Mouse (Mus musculus): ENCODE results near the gene Ppm1k. TPM values are rescaled to one million over a fixed set of nuclear protein-coding genes. Genes with fewer than 3 reads are reported as not detected.
"Not testable (repeated sequence)": the region's sequence is repeated elsewhere in the genome, so short reads cannot be mapped to it uniquely, and the experiment has no call there.

The Ppm1k gene
- polyA plus RNA-seq, 1 experiment: 39.6 TPM

- H3K4me1 ChIP-seq (ENCODE audit: control insufficient read depth, insufficient read depth, low read length): peaks cover 3% of the 10 kb centered on the region
- H3K4me3 ChIP-seq (ENCODE audit: insufficient read depth, low read length): no peak overlapping the region
- no peak overlapping the region for H3K27ac ChIP-seq (ENCODE audit: insufficient read depth, low read length)
- TF ChIP-seq CTCF (IDR thresholded peaks at IDR 0.05; ENCODE audit: extremely low read depth, insufficient read depth, low read length) (no peak), POLR2A (IDR thresholded peaks at IDR 0.05; ENCODE audit: extremely low read depth, insufficient read depth, low read length) (no peak)
Observed at GRCm38 (mm10) chr6:57513351-57514034, 21.8 kb downstream of the Ppm1k start.

GRCm38 (mm10) chr6:57511899-57512298 is 23.4 kb downstream of the Ppm1k start:
- Histone ChIP-seq H3K27ac (ENCODE audit: insufficient read depth, low read length) (no peak overlapping the region), H3K4me1 (ENCODE audit: control insufficient read depth, insufficient read depth, low read length) (peaks cover 3% of the 10 kb centered on the region), H3K4me3 (ENCODE audit: insufficient read depth, low read length) (no peak overlapping the region)
- no peak for TF ChIP-seq CTCF (IDR thresholded peaks at IDR 0.05; ENCODE audit: extremely low read depth, insufficient read depth, low read length)

GRCm38 (mm10) chr6:57503662-57504379 is 31.4 kb downstream of the Ppm1k start:
- H3K4me3 ChIP-seq (ENCODE audit: insufficient read depth, low read length): no peak overlapping the region
- no peaks in the 10 kb centered on the region; the same call in 1 of the 2 replicates for H3K4me1 ChIP-seq (ENCODE audit: control insufficient read depth, insufficient read depth, low read length)
- no peak for TF ChIP-seq POLR2A (IDR thresholded peaks at IDR 0.05; ENCODE audit: extremely low read depth, insufficient read depth, low read length)
- no peak for TF ChIP-seq CTCF (IDR thresholded peaks at IDR 0.05; ENCODE audit: extremely low read depth, insufficient read depth, low read length)
- H3K27ac ChIP-seq (ENCODE audit: insufficient read depth, low read length): no peak overlapping the region

GRCm38 (mm10) chr6:57499209-57499608 is 36.1 kb downstream of the Ppm1k start:
- no peaks in the 10 kb centered on the region for H3K4me1 ChIP-seq (ENCODE audit: control insufficient read depth, insufficient read depth, low read length)
- no peak overlapping the region for H3K4me3 ChIP-seq (ENCODE audit: insufficient read depth, low read length)
- no peak for TF ChIP-seq CTCF (IDR thresholded peaks at IDR 0.05; ENCODE audit: extremely low read depth, insufficient read depth, low read length)
- TF ChIP-seq POLR2A (IDR thresholded peaks at IDR 0.05; ENCODE audit: extremely low read depth, insufficient read depth, low read length): no peak
- no peak overlapping the region for H3K27ac ChIP-seq (ENCODE audit: insufficient read depth, low read length)

GRCm38 (mm10) chr6:57468161-57468560 is 67.1 kb downstream of the Ppm1k start:
- not testable (repeated sequence) for H3K4me1 ChIP-seq (ENCODE audit: control insufficient read depth, insufficient read depth, low read length); H3K4me3 ChIP-seq (ENCODE audit: insufficient read depth, low read length)

More at GRCm38 (mm10) chr6:57468161-57468560, 67.1 kb downstream of the Ppm1k start:
- not testable (repeated sequence) for H3K27ac ChIP-seq (ENCODE audit: insufficient read depth, low read length)

Other genes with a start within 250 kb of the Ppm1k start
- not detected in 2 replicates for gene Vmn1r16, start 206.0 kb downstream of the Ppm1k start, polyA plus RNA-seq (2012; rRNA removed)
- not detected in 2 replicates for gene Vmn1r17, start 171.7 kb downstream of the Ppm1k start, polyA plus RNA-seq (2012; rRNA removed)
- not detected in 2 replicates for gene Vmn1r18, start 139.7 kb downstream of the Ppm1k start, polyA plus RNA-seq (2012; rRNA removed)
- gene Vmn1r19, start 131.7 kb downstream of the Ppm1k start, polyA plus RNA-seq (2012; rRNA removed): not detected in 2 replicates
- gene Vmn1r20, start 106.5 kb downstream of the Ppm1k start, polyA plus RNA-seq (2012; rRNA removed): not detected in 2 replicates
- gene Herc6, start 45.5 kb upstream of the Ppm1k start, polyA plus RNA-seq (2012; rRNA removed): 10.6 and 10.9 TPM in 2 replicates
- 17.5 and 19.1 TPM in 2 replicates for gene Pyurf, start 156.6 kb upstream of the Ppm1k start, polyA plus RNA-seq (2012; rRNA removed)
- gene Lancl2, start 167.1 kb upstream of the Ppm1k start, polyA plus RNA-seq (2012; rRNA removed): 62.9 and 72.2 TPM in 2 replicates

All from cortical plate, adult 2 months (tissue).